In the genomic region with DNA sequence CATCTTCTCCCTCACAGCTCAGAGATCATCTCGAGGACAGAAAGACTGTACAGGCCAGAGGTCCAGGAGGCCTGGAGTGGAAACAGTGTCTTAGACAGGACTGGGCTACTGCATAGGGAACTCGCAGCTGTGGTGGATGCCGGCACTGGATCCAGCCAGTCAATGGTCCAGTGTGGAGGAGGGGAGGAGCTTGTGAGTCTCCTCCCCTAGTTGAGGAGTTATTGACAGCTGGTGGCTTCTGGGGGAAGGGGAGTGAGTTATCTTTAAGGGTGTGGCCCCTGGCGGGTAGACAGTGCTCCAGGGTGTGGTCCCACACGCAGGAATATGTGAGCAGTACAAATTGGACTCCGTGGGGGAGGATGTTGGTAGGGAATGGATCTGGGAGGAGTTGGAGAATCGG, we compare ENCODE assay signal across 27 mouse cellular contexts. TPM values are rescaled to one million over a fixed set of nuclear protein-coding genes. Genes with fewer than 3 reads are reported as not detected.
DNase-seq lines count a peak whose midpoint lies in the region; ATAC-seq lines count a peak whose summit lies in the region.
"Had no signal": no experiment of that assay in that cellular context is flagged by ENCODE, and none has a peak within 500 bp of the region (broad histone marks: within the 10 kb centered on the region; RNA-seq: fewer than 3 reads in every experiment).

No protein-coding gene starts in this region.

- H3K4me1 ChIP-seq in heart, embryonic 11.5 days (ENCODE audit: control insufficient read depth, insufficient read depth, low read length), result no peaks in the 10 kb centered on the region
- H3K4me1 ChIP-seq in liver, embryonic 15.5 days (replicated peaks), result peaks cover 12% of the 10 kb centered on the region
- H3K4me1 ChIP-seq in forebrain, embryonic 13.5 days, result peaks cover 15% of the 10 kb centered on the region
- H3K4me1 ChIP-seq: hindbrain, embryonic 12.5 days; limb, embryonic 10.5 days; limb, embryonic 15.5 days; lung, embryonic 15.5 days; midbrain, embryonic 15.5 days had no signal

- ATAC-seq in heart, embryonic 11.5 days (replicated peaks; ENCODE audit: insufficient number of reproducible peaks, low FRiP score, low TSS enrichment), result 0 out of 2 replicates have a peak, but pooled peaks have one; percentile 49
- peak; percentile 61 for ATAC-seq in erythroid progenitor cell, adult 5-6 weeks (replicated peaks; ENCODE audit: low FRiP score, poor library complexity, severe bottlenecking)
- peak; percentile 44 for ATAC-seq in liver, embryonic 15.5 days (ENCODE audit: insufficient read depth)
- ATAC-seq in forebrain, embryonic 13.5 days, result no peak
- ATAC-seq: intestine, embryonic 16.5 days; midbrain, embryonic 15.5 days had no signal

- no peaks in the 10 kb centered on the region for H3K9me3 ChIP-seq in heart, embryonic 11.5 days (replicated peaks; ENCODE audit: control insufficient read depth, low read length)
- no peaks in the 10 kb centered on the region for H3K9me3 ChIP-seq in liver, embryonic 15.5 days (replicated peaks)
- H3K9me3 ChIP-seq in forebrain, embryonic 13.5 days (replicated peaks), result 0 out of 2 replicates have a peak, but pooled peaks cover 2% of the 10 kb centered on the region
- H3K9me3 ChIP-seq: hindbrain, embryonic 12.5 days; limb, embryonic 10.5 days; limb, embryonic 15.5 days; lung, embryonic 15.5 days; midbrain, embryonic 10.5 days; midbrain, embryonic 15.5 days had no signal

- H3K27ac ChIP-seq in heart, embryonic 11.5 days (ENCODE audit: low read depth, low read length), result no peak overlapping the region
- H3K27ac ChIP-seq in liver, embryonic 15.5 days (replicated peaks), result no peak overlapping the region
- no peak overlapping the region for H3K27ac ChIP-seq in forebrain, embryonic 13.5 days
- H3K27ac ChIP-seq: forebrain, embryonic 10.5 days; hindbrain, embryonic 12.5 days; limb, embryonic 10.5 days; limb, embryonic 15.5 days; lung, embryonic 15.5 days; midbrain, embryonic 10.5 days; midbrain, embryonic 15.5 days had no signal

- no peak for DNase-seq in heart, postnatal 14 days
- peak; percentile 66 for DNase-seq in R1 (ENCODE audit: low read depth, low spot score)
- no peak for DNase-seq in thymus, postnatal 4 days
- DNase-seq in cerebellum, postnatal 25 days, result no peak
- DNase-seq: adrenal gland, postnatal 25 days; cerebellum, adult 18-20 months; cerebellum, postnatal 10 days; gastrocnemius, postnatal 25 days; heart, adult 18-20 months; kidney, postnatal 14 days; layer of hippocampus, adult 9-11 months; right cerebral cortex, adult 18-20 months; spleen, adult 18-20 months had no signal

- intact Hi-C loops in heart, postnatal 14 days (cut with DNase I), result no loop called here

- no peak overlapping the region for H3K9ac ChIP-seq in heart, embryonic 11.5 days (ENCODE audit: low read depth, low read length)
- H3K9ac ChIP-seq in liver, embryonic 15.5 days, result no peak overlapping the region
- no peak overlapping the region for H3K9ac ChIP-seq in forebrain, embryonic 13.5 days
- H3K9ac ChIP-seq: hindbrain, embryonic 12.5 days; limb, embryonic 15.5 days; lung, embryonic 15.5 days; midbrain, embryonic 15.5 days had no signal

- no peak overlapping the region for H3K4me3 ChIP-seq in heart, embryonic 11.5 days (ENCODE audit: low read depth, low read length)
- no peak overlapping the region for H3K4me3 ChIP-seq in liver, embryonic 15.5 days (replicated peaks)
- H3K4me3 ChIP-seq in forebrain, embryonic 13.5 days, result no peak overlapping the region
- H3K4me3 ChIP-seq: forebrain, embryonic 10.5 days; hindbrain, embryonic 12.5 days; limb, embryonic 10.5 days; limb, embryonic 15.5 days; lung, embryonic 15.5 days; midbrain, embryonic 10.5 days; midbrain, embryonic 15.5 days had no signal

- no peaks in the 10 kb centered on the region for H3K36me3 ChIP-seq in heart, embryonic 11.5 days (ENCODE audit: control insufficient read depth, insufficient read depth, low read length)
- no peaks in the 10 kb centered on the region for H3K36me3 ChIP-seq in liver, embryonic 15.5 days (replicated peaks)
- H3K36me3 ChIP-seq in forebrain, embryonic 13.5 days (ENCODE audit: poor library complexity, severe bottlenecking), result no peaks in the 10 kb centered on the region
- H3K36me3 ChIP-seq: forebrain, embryonic 10.5 days; hindbrain, embryonic 12.5 days; limb, embryonic 10.5 days; limb, embryonic 15.5 days; lung, embryonic 15.5 days; midbrain, embryonic 10.5 days; midbrain, embryonic 15.5 days had no signal

- 53% methylated on average over 7 of the region's 7 CpGs for WGBS in heart, embryonic 11.5 days (ENCODE audit: insufficient replicate concordance)
- 42% methylated on average over 7 of the region's 7 CpGs for WGBS in liver, embryonic 15.5 days (ENCODE audit: insufficient replicate concordance)
- WGBS in forebrain, embryonic 13.5 days, result 81% methylated on average over 7 of the region's 7 CpGs

- no peak overlapping the region for H3K4me2 ChIP-seq in heart, embryonic 11.5 days
- H3K4me2 ChIP-seq in liver, embryonic 15.5 days, result 0 out of 2 replicates have a peak overlapping the region, but pooled peaks have one; percentile 5
- no peak overlapping the region for H3K4me2 ChIP-seq in forebrain, embryonic 13.5 days
- H3K4me2 ChIP-seq: hindbrain, embryonic 12.5 days; limb, embryonic 15.5 days; lung, embryonic 15.5 days; midbrain, embryonic 15.5 days had no signal

- H3K27me3 ChIP-seq in heart, embryonic 11.5 days (ENCODE audit: control insufficient read depth, insufficient read depth, low read length), result no peaks in the 10 kb centered on the region; the same call in 1 of the 2 replicates
- peaks cover 18% of the 10 kb centered on the region for H3K27me3 ChIP-seq in liver, embryonic 15.5 days
- peaks cover 19% of the 10 kb centered on the region for H3K27me3 ChIP-seq in forebrain, embryonic 13.5 days
- H3K27me3 ChIP-seq: limb, embryonic 15.5 days; lung, embryonic 15.5 days; midbrain, embryonic 15.5 days had no signal

RNA-seq across cellular contexts. Expression of a gene that starts 21.8 kb away (rescaled TPM):
- 0.13 TPM in 1 of 2 replicates, not detected in the other for polyA plus RNA-seq in heart, embryonic 11.5 days (2014; fragmentation: Nextera tagmentation; extraction: Ambion mirVana)
- under 1 TPM; 0.10 to 0.12 TPM for total RNA-seq in heart, postnatal 14 days (2021)
- not detected in 2 replicates for total RNA-seq in erythroid progenitor cell, adult 5-6 weeks (2015; ENCODE audit: low replicate concordance)
- not detected in 2 replicates for total RNA-seq in erythroid progenitor cell, adult 5-6 weeks (2017; ENCODE audit: low replicate concordance)
- not detected in 2 replicates for polyA plus RNA-seq in liver, embryonic 15.5 days (2015; fragmentation: Nextera tagmentation; extraction: Ambion mirVana)
- 0.68 and 0.93 TPM in 2 replicates for polyA plus RNA-seq in forebrain, embryonic 13.5 days (2015; fragmentation: Nextera tagmentation; extraction: Ambion mirVana)
- total RNA-seq: adrenal gland, postnatal 25 days; heart, postnatal 25 days; megakaryocyte progenitor cell, adult 5-6 weeks had no signal
- polyA plus RNA-seq: limb, embryonic 10.5 days; midbrain, embryonic 10.5 days had no signal
